ENCODE assay signal across 22 mouse cellular contexts in genomic region chr5:21370218-21370947, GRCm38 (mm10). TPM values are rescaled to one million over a fixed set of nuclear protein-coding genes. Genes with fewer than 3 reads are reported as not detected.
DNase-seq lines count a peak whose midpoint lies in the region; ATAC-seq lines count a peak whose summit lies in the region.
"Had no signal": no experiment of that assay in that cellular context is flagged by ENCODE, and none has a peak within 500 bp of the region (broad histone marks: within the 10 kb centered on the region; RNA-seq: fewer than 3 reads in every experiment).

No protein-coding gene starts in this region.

- peak; percentile 52 for DNase-seq in CD4-positive helper T cell, adult 2 months (ENCODE audit: low read depth, low spot score)
- peak; percentile 35 for DNase-seq in naive thymus-derived CD4-positive, alpha-beta T cell, adult 2 months (ENCODE audit: low read depth)
- no peak for DNase-seq in cerebellum, postnatal 10 days
- DNase-seq in thymus, postnatal 0 days (ENCODE audit: low spot score): no peak
- no peak for DNase-seq in yolk sac, embryonic 10.5 days (ENCODE audit: low spot score)
- no peak for DNase-seq in right cerebral cortex, postnatal 14 days
- DNase-seq: adrenal gland, adult 8-10 months; adrenal gland, postnatal 25 days; cerebellum, adult 18-20 months; cerebellum, adult 9-10 months; cerebellum, postnatal 25 days; gastrocnemius, postnatal 25 days; heart, adult 18-20 months; heart, postnatal 14 days; heart, postnatal 4 days had no signal

- peak; percentile 71 for ATAC-seq in CD4-positive, CD25-positive, alpha-beta regulatory T cell, adult 4 months
- ATAC-seq in activated CD4-positive, CD25-positive, alpha-beta regulatory T cell, adult 4 months: peak; percentile 67
- ATAC-seq: forebrain, embryonic 15.5 days; hindbrain, postnatal 0 days; intestine, postnatal 0 days had no signal

RNA-seq across cellular contexts. Expression of gene Fgl2, which starts 2.1 kb away (rescaled TPM):
- 10 to 100 TPM; 20.6 to 22.3 TPM for polyA plus RNA-seq in CD4-positive, CD25-positive, alpha-beta regulatory T cell, adult 4 months (2017; shearing (Covaris generic))
- 10 to 100 TPM; 27.5 to 28.0 TPM for polyA plus RNA-seq in activated CD4-positive, CD25-positive, alpha-beta regulatory T cell, adult 4 months (2017; shearing (Covaris generic))
- 4.5 and 4.8 TPM in 2 replicates for polyA plus RNA-seq in thymus, postnatal 0 days (2015; fragmentation: Nextera tagmentation; extraction: Ambion mirVana)

RNA-seq across cellular contexts. Expression of gene Ccdc146, which starts 54.1 kb away (rescaled TPM):
- polyA plus RNA-seq in CD4-positive, CD25-positive, alpha-beta regulatory T cell, adult 4 months (2017; shearing (Covaris generic)): under 1 TPM; 0.29 to 0.74 TPM
- polyA plus RNA-seq in activated CD4-positive, CD25-positive, alpha-beta regulatory T cell, adult 4 months (2017; shearing (Covaris generic)): under 1 TPM; 0.60 to 0.61 TPM
- polyA plus RNA-seq in thymus, postnatal 0 days (2015; fragmentation: Nextera tagmentation; extraction: Ambion mirVana): 0.21 TPM in 1 of 2 replicates, not detected in the other
- polyA plus RNA-seq: embryonic facial prominence, embryonic 12.5 days; G1E had no signal

RNA-seq across cellular contexts. Expression of gene Fam185a, which starts 54.4 kb away (rescaled TPM):
- 1 to 10 TPM; 2.2 to 2.7 TPM for polyA plus RNA-seq in CD4-positive, CD25-positive, alpha-beta regulatory T cell, adult 4 months (2017; shearing (Covaris generic))
- 1 to 10 TPM; 2.4 to 2.6 TPM for polyA plus RNA-seq in activated CD4-positive, CD25-positive, alpha-beta regulatory T cell, adult 4 months (2017; shearing (Covaris generic))
- polyA plus RNA-seq in thymus, postnatal 0 days (2015; fragmentation: Nextera tagmentation; extraction: Ambion mirVana): 4.9 and 5.2 TPM in 2 replicates

Comparison
In these comparisons a context has a peak if more than half of its experiments do, and no peak if none do; other contexts are left out.
1. DNase-seq: peak in CD4-positive helper T cell, adult 2 months (single experiment) and naive thymus-derived CD4-positive, alpha-beta T cell, adult 2 months (single experiment); none in cerebellum, postnatal 10 days (0 of 2), thymus, postnatal 0 days (single experiment), yolk sac, embryonic 10.5 days (single experiment) and right cerebral cortex, postnatal 14 days (single experiment).